8 mouse cellular contexts compared by ENCODE assay signal in the genomic region with DNA sequence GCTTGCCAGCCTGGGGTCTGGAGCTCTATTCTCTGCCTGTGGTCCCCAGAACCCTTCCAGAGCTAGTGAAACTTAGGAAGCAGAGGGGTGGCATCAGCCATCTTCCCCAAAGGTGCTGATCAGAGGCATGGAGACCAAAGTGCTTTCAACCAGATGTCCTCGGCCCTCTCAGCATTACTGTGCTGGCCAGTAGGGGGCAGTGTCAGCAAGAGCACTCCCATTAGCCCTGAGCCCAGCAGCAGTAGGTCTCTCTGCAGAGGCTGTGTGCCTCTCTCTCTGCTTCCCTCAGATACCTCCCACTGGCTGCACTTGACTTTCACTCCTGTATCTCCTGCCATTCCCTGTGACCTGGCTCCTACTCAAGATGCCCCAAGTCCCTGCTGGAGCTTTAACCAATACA. TPM values are rescaled to one million over a fixed set of nuclear protein-coding genes. Genes with fewer than 3 reads are reported as not detected.
DNase-seq lines count a peak whose midpoint lies in the region; ATAC-seq and TF ChIP-seq lines count a peak whose summit lies in the region.
"Had no signal": no experiment of that assay in that cellular context is flagged by ENCODE, and none has a peak within 500 bp of the region (broad histone marks: within the 10 kb centered on the region; RNA-seq: fewer than 3 reads in every experiment).

No protein-coding gene starts in this region.

- no peaks in the 10 kb centered on the region for H3K4me1 ChIP-seq in midbrain, embryonic 10.5 days
- H3K4me1 ChIP-seq in midbrain, embryonic 13.5 days (replicated peaks) = no peaks in the 10 kb centered on the region
- H3K4me1 ChIP-seq in lung, embryonic 14.5 days (ENCODE audit: insufficient read depth) = no peaks in the 10 kb centered on the region

- H3K27me3 ChIP-seq in midbrain, embryonic 10.5 days (ENCODE audit: low read depth, poor library complexity, severe bottlenecking) = no peaks in the 10 kb centered on the region
- no peaks in the 10 kb centered on the region for H3K27me3 ChIP-seq in midbrain, embryonic 13.5 days
- H3K27me3 ChIP-seq in lung, embryonic 14.5 days (ENCODE audit: insufficient read depth, low read length) = no peaks in the 10 kb centered on the region

- WGBS in midbrain, embryonic 10.5 days = 48% methylated on average over 1 of the region's 1 CpGs
- 50% methylated on average over 1 of the region's 1 CpGs for WGBS in midbrain, embryonic 13.5 days
- WGBS in lung, embryonic 14.5 days = 33% methylated on average over 1 of the region's 1 CpGs

- no peak overlapping the region for H3K4me2 ChIP-seq in midbrain, embryonic 13.5 days (replicated peaks)
- H3K4me2 ChIP-seq in lung, embryonic 14.5 days = no peak overlapping the region

- peak; percentile 53 for DNase-seq in midbrain, embryonic 10.5 days (ENCODE audit: low spot score)
- DNase-seq in WW6 (ENCODE audit: low read depth, low spot score) = peak; percentile 49
- peak; percentile 66 for DNase-seq in embryo, embryonic 10.5 days (ENCODE audit: low spot score)
- DNase-seq in kidney, postnatal 10 days = peak; percentile 73
- DNase-seq in lung, embryonic 14.5 days = peak; percentile 70
- peak; percentile 48 for DNase-seq in spleen, adult 12 weeks (ENCODE audit: low spot score)

- no peak overlapping the region for H3K27ac ChIP-seq in midbrain, embryonic 10.5 days (replicated peaks)
- no peak overlapping the region for H3K27ac ChIP-seq in midbrain, embryonic 13.5 days
- no peak overlapping the region for H3K27ac ChIP-seq in lung, embryonic 14.5 days (ENCODE audit: low read depth)

- H3K9me3 ChIP-seq in midbrain, embryonic 10.5 days (replicated peaks) = no peaks in the 10 kb centered on the region; the same call in 1 of the 2 replicates
- no peaks in the 10 kb centered on the region for H3K9me3 ChIP-seq in midbrain, embryonic 13.5 days
- no peaks in the 10 kb centered on the region for H3K9me3 ChIP-seq in lung, embryonic 14.5 days (ENCODE audit: low read depth, low read length)

- peak; percentile 86 for TF ChIP-seq CTCF in lung, embryonic 14.5 days (IDR thresholded peaks at IDR 0.05; ENCODE audit: low read depth)

- H3K4me3 ChIP-seq in midbrain, embryonic 10.5 days = no peak overlapping the region
- no peak overlapping the region for H3K4me3 ChIP-seq in midbrain, embryonic 13.5 days (replicated peaks)
- no peak overlapping the region for H3K4me3 ChIP-seq in lung, embryonic 14.5 days (ENCODE audit: low read depth, low read length)
- H3K4me3 ChIP-seq: myocyte had no signal

- no peak for ATAC-seq in midbrain, embryonic 13.5 days
- ATAC-seq in lung, embryonic 14.5 days (ENCODE audit: insufficient read depth) = peak; percentile 24; the same call in 1 of the 2 replicates

- H3K36me3 ChIP-seq in midbrain, embryonic 10.5 days = peaks cover 76% of the 10 kb centered on the region
- H3K36me3 ChIP-seq in midbrain, embryonic 13.5 days = peaks cover 37% of the 10 kb centered on the region
- peaks cover 74% of the 10 kb centered on the region for H3K36me3 ChIP-seq in lung, embryonic 14.5 days (ENCODE audit: insufficient read depth)

- no peak overlapping the region for H3K9ac ChIP-seq in midbrain, embryonic 13.5 days (replicated peaks)
- no peak overlapping the region for H3K9ac ChIP-seq in lung, embryonic 14.5 days

RNA-seq across cellular contexts. Expression of gene Ppp6r3, which starts 11.0 kb away (rescaled TPM):
- polyA plus RNA-seq in midbrain, embryonic 10.5 days (2016; fragmentation: Nextera tagmentation; extraction: Ambion mirVana) = 71.3 and 79.7 TPM in 2 replicates
- 71.1 and 71.9 TPM in 2 replicates for polyA plus RNA-seq in midbrain, embryonic 13.5 days (2015; fragmentation: Nextera tagmentation; extraction: Ambion mirVana)
- polyA plus RNA-seq in lung, embryonic 14.5 days (2014; fragmentation: Nextera tagmentation; extraction: Ambion mirVana) = 71.3 and 74.6 TPM in 2 replicates
